Comparison of ENCODE assay signal across 22 mouse cellular contexts in genomic region chrX:100687360-100688032, GRCm38 (mm10). TPM values are rescaled to one million over a fixed set of nuclear protein-coding genes. Genes with fewer than 3 reads are reported as not detected.
DNase-seq lines count a peak whose midpoint lies in the region; ATAC-seq and TF ChIP-seq lines count a peak whose summit lies in the region.
"Had no signal": no experiment of that assay in that cellular context is flagged by ENCODE, and none has a peak within 500 bp of the region (broad histone marks: within the 10 kb centered on the region; RNA-seq: fewer than 3 reads in every experiment).

No protein-coding gene starts in this region.

- H3K9ac ChIP-seq in liver, postnatal 0 days (replicated peaks) = no peak overlapping the region
- H3K9ac ChIP-seq: hindbrain, embryonic 15.5 days; limb, embryonic 12.5 days; neural tube, embryonic 12.5 days had no signal

- H3K27ac ChIP-seq in liver, postnatal 0 days (ENCODE audit: low read depth) = peak overlapping the region; percentile 46
- H3K27ac ChIP-seq: embryonic facial prominence, embryonic 10.5 days; hindbrain, embryonic 15.5 days; limb, embryonic 12.5 days; midbrain, embryonic 10.5 days; neural tube, embryonic 12.5 days had no signal

- H3K9me3 ChIP-seq in liver, postnatal 0 days (ENCODE audit: low read length) = no peaks in the 10 kb centered on the region
- H3K9me3 ChIP-seq: embryonic facial prominence, embryonic 10.5 days; hindbrain, embryonic 15.5 days; limb, embryonic 12.5 days; midbrain, embryonic 10.5 days; neural tube, embryonic 12.5 days had no signal

- no peak overlapping the region for H3K4me3 ChIP-seq in liver, postnatal 0 days (ENCODE audit: low read depth, low read length)
- H3K4me3 ChIP-seq: embryonic facial prominence, embryonic 10.5 days; erythroblast, embryonic 14.5 days; hindbrain, embryonic 15.5 days; limb, embryonic 12.5 days; midbrain, embryonic 10.5 days; neural tube, embryonic 12.5 days had no signal

- intact Hi-C loops in gastrocnemius, postnatal 14 days (cut with DNase I; ENCODE audit: low total_unique reads) = no loop called here

- TF ChIP-seq EP300 in liver, postnatal 0 days (IDR thresholded peaks at IDR 0.05; ENCODE audit: low read depth) = 0 out of 2 replicates have a peak, but pooled peaks have one; percentile 17

- TF ChIP-seq CTCF in liver, postnatal 0 days (IDR thresholded peaks at IDR 0.05; ENCODE audit: low read depth) = no peak

- 80% methylated on average over 6 of the region's 6 CpGs for WGBS in liver, postnatal 0 days (ENCODE audit: insufficient replicate concordance)

- H3K27me3 ChIP-seq in liver, postnatal 0 days (ENCODE audit: insufficient read depth, low read length) = no peaks in the 10 kb centered on the region
- H3K27me3 ChIP-seq: hindbrain, embryonic 15.5 days; neural tube, embryonic 12.5 days had no signal

- H3K4me2 ChIP-seq in liver, postnatal 0 days (ENCODE audit: low read depth, low read length) = no peak overlapping the region
- H3K4me2 ChIP-seq: hindbrain, embryonic 15.5 days; limb, embryonic 12.5 days; neural tube, embryonic 12.5 days had no signal

- H3K36me3 ChIP-seq in liver, postnatal 0 days (replicated peaks; ENCODE audit: insufficient read depth, low read length) = peaks cover 6% of the 10 kb centered on the region; the same call in 1 of the 2 replicates
- H3K36me3 ChIP-seq: hindbrain, embryonic 15.5 days; neural tube, embryonic 12.5 days had no signal

- DNase-seq in liver, postnatal 0 days = no peak
- DNase-seq in liver = no peak
- DNase-seq in adrenal gland, postnatal 10 days = peak; percentile 30
- peak; percentile 67 for DNase-seq in gonadal fat pad, adult 2 months (ENCODE audit: low read depth)
- DNase-seq in lung, postnatal 36 days = peak; percentile 57
- DNase-seq in left cerebral cortex, adult 9 months (ENCODE audit: low spot score in 2 of 2) = no peak
- no peak for DNase-seq in frontal cortex, postnatal 36 days (ENCODE audit: low spot score in 2 of 2)
- DNase-seq in gastrocnemius, postnatal 14 days = no peak
- DNase-seq: cerebellum, adult 11-12 months; gastrocnemius, postnatal 10 days; heart, postnatal 14 days; kidney, postnatal 10 days; right cerebral cortex, postnatal 25 days; thymus, postnatal 25 days had no signal

- peak; percentile 84 for ATAC-seq in liver, postnatal 0 days
- ATAC-seq: intestine, postnatal 0 days had no signal

- no peaks in the 10 kb centered on the region for H3K4me1 ChIP-seq in liver, postnatal 0 days (ENCODE audit: insufficient read depth)
- H3K4me1 ChIP-seq: embryonic facial prominence, embryonic 10.5 days; hindbrain, embryonic 15.5 days; limb, embryonic 12.5 days; midbrain, embryonic 10.5 days; neural tube, embryonic 12.5 days had no signal

RNA-seq across cellular contexts. Expression of gene Gdpd2, which starts 42.2 kb away (rescaled TPM):
- 0.04 TPM in 1 of 2 replicates, not detected in the other for polyA plus RNA-seq in liver, postnatal 0 days (2015; fragmentation: Nextera tagmentation; extraction: Ambion mirVana)
- total RNA-seq in adrenal gland, postnatal 10 days (2021) = 1 to 10 TPM in 1 of 2 experiments, under 1 TPM in 1; 0.69 to 1.2 TPM
- polyA plus RNA-seq in gonadal fat pad, adult 2 months (2012; rRNA removed) = 2.1 and 2.2 TPM in 2 replicates
- total RNA-seq in gastrocnemius, postnatal 14 days (2021) = under 1 TPM; 0.11 to 0.37 TPM
- total RNA-seq: MEL had no signal
- polyA plus RNA-seq: erythroblast, embryonic 14.5 days had no signal

Comparison
In these comparisons a context has a peak if more than half of its experiments do, and no peak if none do; other contexts are left out.
1. DNase-seq: peak in adrenal gland, postnatal 10 days (single experiment), gonadal fat pad, adult 2 months (single experiment) and lung, postnatal 36 days (single experiment); none in liver, postnatal 0 days (single experiment), liver (single experiment), left cerebral cortex, adult 9 months (0 of 2), frontal cortex, postnatal 36 days (0 of 2) and gastrocnemius, postnatal 14 days (single experiment).